Mouse (Mus musculus): ENCODE data around the gene Crmp1. TPM values are rescaled to one million over a fixed set of nuclear protein-coding genes. Genes with fewer than 3 reads are reported as not detected.

The Crmp1 gene
- total RNA-seq, 2 experiments from 2014 or later, result 186 to 190 TPM

DNA sequence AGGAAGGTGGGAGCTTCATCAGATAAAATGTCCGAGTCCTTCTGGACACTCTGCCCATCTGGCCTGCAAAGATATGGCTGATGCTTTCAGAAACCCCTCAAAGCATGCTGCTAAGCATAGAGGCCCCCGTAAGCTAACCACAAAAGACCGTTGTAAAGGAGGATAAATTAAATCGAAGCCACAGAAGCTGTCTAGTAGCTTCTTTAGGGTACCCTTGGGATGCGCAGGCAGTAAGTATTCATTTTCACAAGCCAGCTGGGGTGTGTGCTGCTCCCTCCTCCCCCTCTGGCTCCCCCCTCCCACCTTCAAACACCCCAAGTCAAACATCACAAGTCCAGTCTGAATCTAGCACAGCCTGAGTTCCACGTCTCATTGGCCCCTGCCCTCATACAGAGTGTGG is 27.1 kb upstream of the Crmp1 start:
- intact Hi-C loops (cut with DNase I), result no loop called here
- TF ChIP-seq CTCF (IDR thresholded peaks at IDR 0.05), result no peak
- Histone ChIP-seq H3K4me3 (no peak overlapping the region), H3K27ac (no peak overlapping the region)
- no peak for DNase-seq (ENCODE audit: extremely low spot score in 1 of 2, low spot score in 2 of 2)

DNA sequence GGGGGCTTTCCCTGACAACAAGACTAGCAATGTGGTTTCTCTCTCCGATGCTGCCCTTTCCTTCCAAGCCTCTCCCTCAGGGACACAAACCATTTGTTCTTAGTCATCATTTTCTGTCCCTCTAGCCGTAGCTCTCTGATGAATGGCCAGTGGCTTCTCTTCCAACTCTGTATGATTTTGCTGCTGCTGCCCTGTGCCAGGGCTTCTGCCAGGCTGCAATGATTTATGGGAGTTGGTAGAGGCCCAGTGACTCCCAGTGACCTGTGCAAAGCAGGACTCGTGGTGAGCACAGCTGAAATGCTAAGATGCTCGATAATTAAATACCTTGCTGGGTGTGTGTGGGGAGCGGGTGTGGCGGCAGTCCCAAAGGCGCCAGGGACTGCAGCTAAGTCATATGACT is 26.5 kb upstream of the Crmp1 start:
- DNase-seq (ENCODE audit: extremely low spot score in 1 of 2, low spot score in 2 of 2), result no peak
- no peak overlapping the region for H3K27ac ChIP-seq
- intact Hi-C loops (cut with DNase I), result no loop called here
- no peak overlapping the region for H3K4me3 ChIP-seq
- no peak for TF ChIP-seq CTCF (IDR thresholded peaks at IDR 0.05)

DNA sequence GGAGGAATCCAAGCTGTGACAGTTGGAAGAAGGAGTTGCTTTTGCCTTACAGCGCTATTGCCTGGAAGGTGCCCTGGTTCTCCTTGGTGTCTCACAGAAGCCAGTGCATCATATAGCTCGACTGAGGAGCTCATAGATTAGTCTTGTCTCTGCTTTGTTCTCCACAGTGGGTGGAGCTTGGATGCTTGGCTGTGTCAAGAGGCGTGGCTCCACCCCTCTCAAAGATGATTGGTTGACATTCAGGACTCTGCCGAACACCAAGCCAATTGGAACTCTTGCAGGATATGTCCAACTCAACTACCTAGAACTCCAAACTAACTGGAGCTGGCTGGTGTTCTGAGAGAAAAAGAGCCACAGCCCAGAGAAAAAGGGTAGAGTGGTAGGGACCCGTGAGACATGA is 22.1 kb upstream of the Crmp1 start:
- no peak overlapping the region for H3K27ac ChIP-seq
- intact Hi-C loops (cut with DNase I), result loop anchor here (1.0 kb wide), 1 partner anchor 42 kb away; no protein-coding TSS in a partner anchor
- no peak for TF ChIP-seq CTCF (IDR thresholded peaks at IDR 0.05)
- no peak for DNase-seq (ENCODE audit: extremely low spot score in 1 of 2, low spot score in 2 of 2)
- H3K4me3 ChIP-seq, result no peak overlapping the region

DNA sequence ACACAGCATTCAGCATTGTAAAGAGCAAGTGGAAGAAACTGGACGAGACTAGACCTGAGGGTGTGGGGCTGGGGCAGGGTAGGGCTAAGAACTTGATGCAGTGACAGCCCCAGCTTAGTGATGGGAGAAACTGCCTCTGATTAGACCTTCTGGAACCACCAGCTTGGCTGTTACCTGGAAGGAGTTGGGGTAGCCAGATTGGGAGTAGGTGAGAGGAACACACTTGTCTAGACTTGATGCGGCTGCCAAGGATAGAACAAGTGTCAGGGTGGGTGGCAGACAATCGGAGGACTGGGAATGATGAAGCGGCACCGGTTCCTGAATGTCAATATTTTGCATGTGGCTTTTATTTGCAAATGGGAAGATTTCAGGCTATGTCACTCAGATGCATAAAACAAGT is 21.2 kb upstream of the Crmp1 start:
- no peak overlapping the region for H3K27ac ChIP-seq
- DNase-seq (ENCODE audit: extremely low spot score in 1 of 2, low spot score in 2 of 2), result no peak
- TF ChIP-seq CTCF (IDR thresholded peaks at IDR 0.05), result no peak
- intact Hi-C loops (cut with DNase I), result loop anchor here (1.0 kb wide), 1 partner anchor 43 kb away; no protein-coding TSS in a partner anchor
- no peak overlapping the region for H3K4me3 ChIP-seq

DNA sequence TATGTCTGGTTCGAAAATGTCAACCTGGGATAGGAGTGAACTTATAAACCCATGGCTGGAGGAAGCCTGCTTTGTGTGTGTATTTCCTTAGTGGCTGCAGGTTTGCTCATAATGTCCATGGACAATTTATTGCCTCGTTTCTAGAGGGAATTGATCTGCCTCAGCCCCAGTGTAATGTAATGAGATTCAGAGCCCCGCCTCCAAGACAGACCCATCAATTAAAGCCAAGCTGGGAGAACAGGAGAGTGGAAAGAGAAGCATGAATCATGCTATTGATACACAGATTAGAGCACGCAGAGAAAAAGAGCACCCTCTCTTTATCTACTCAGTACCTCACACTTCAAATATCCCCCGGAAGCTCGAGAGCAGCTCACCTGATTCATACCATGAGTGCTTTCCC is 20.2 kb upstream of the Crmp1 start:
- no peak overlapping the region for H3K27ac ChIP-seq
- no peak for DNase-seq (ENCODE audit: extremely low spot score in 1 of 2, low spot score in 2 of 2)
- no peak overlapping the region for H3K4me3 ChIP-seq
- TF ChIP-seq CTCF (IDR thresholded peaks at IDR 0.05), result no peak
- intact Hi-C loops (cut with DNase I), result no loop called here

DNA sequence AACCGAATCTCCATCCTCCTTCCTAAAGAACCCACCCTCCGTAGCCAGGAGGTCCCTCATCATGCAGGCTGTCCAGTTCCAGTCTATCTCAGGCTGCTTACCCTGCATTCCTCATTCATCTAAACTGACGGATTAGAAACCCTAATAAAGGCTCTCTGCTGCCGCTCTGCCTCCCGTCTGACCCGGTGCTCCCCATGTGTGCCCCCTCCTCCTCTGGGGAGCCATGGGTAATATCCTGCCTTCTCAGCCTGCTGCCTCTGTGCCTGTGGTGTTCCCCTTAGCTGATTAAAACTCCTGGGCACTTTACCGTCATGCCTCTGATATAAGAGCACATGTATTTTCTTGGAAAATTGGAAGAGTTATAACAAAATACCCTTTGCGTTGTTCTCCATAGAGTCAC is 19.4 kb upstream of the Crmp1 start:
- TF ChIP-seq CTCF (IDR thresholded peaks at IDR 0.05), result no peak
- no peak for DNase-seq (ENCODE audit: extremely low spot score in 1 of 2, low spot score in 2 of 2)
- H3K4me3 ChIP-seq, result no peak overlapping the region
- intact Hi-C loops (cut with DNase I), result no loop called here
- H3K27ac ChIP-seq, result no peak overlapping the region

DNA sequence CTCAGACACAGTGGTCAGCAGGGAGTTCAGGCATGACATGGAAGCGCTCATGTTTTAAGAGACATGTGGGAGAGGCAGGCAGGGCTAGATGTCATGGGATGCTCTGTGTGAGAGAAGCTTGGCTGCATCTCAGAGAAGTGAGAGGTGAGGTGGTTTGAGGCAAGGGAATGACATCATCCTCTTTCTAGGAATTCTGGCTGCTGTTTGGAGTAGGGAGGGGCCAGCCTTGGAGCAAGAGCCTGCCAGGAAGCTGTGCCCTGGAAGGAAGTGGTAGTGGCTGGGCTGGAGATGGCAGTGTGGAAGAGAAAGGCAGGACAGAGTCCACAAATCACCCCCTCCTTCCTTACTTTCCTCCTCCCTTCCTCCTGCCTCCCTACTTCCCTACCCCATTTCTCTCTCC is 16.0 kb upstream of the Crmp1 start:
- DNase-seq (ENCODE audit: extremely low spot score in 1 of 2, low spot score in 2 of 2), result no peak
- Histone ChIP-seq H3K4me3 (no peak overlapping the region), H3K27ac (no peak overlapping the region)
- intact Hi-C loops (cut with DNase I), result no loop called here
- TF ChIP-seq CTCF (IDR thresholded peaks at IDR 0.05), result no peak

DNA sequence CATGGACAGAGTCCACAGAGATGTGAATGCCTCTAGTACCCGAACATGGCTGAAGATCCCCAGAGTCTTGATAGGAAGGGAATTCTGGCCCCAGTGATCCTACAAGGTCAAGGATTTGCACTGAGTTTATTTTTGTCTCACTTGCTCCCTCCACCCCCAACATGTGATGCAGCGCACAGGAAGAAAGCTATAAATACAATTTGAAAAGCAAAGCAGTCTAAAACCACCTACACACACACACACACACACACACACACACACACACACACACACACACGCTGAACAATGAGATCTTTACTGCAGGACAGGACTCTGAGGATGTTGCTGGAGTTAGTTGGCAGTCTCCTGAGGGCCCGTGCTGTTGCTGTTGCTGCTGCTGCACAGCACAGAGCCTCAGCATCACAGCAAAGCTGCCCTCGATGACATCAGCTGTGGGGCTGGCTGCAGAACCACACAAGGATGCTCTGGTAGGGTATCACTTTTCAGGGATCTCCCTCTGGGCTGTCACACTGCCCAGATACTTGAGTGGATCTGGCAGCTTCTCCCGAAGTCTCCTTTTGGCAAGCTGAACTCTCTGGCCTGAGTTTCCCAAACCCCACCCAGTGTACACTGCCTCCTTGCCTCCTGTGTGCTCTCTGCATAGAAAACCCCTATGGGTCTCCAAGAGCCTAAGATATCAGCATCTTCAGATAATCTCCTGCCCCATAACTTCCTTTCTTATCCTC is 13.6 kb upstream of the Crmp1 start:
- TF ChIP-seq CTCF (IDR thresholded peaks at IDR 0.05), result no peak
- Histone ChIP-seq H3K27ac (peak overlapping the region; percentile 64), H3K4me3 (no peak overlapping the region)
- intact Hi-C loops (cut with DNase I), result no loop called here
- DNase-seq (ENCODE audit: extremely low spot score in 1 of 2, low spot score in 2 of 2), result peak in 1 of 2 experiments; percentile 21

DNA sequence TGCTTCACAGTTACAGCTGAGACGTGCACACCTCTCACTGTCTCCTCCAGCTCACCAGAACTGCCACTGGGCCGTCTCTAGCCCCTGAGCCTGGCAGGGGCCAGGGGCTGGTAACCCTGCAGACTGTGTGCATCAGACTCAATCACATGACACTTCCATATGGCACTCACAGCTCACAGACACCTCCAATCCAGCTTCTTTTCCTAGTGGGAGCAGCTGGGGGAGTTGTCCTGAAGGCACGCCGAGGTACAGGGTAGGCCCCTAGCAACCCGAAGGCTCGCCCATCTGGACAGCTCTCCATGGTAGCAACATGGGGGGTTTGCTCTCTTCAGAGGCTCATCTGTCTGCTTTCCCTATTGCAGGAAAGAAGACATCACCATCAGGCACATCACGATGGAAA is 12.8 kb upstream of the Crmp1 start:
- Histone ChIP-seq H3K27ac (peak overlapping the region; percentile 64), H3K4me3 (no peak overlapping the region)
- no peak for TF ChIP-seq CTCF (IDR thresholded peaks at IDR 0.05)
- intact Hi-C loops (cut with DNase I), result no loop called here
- no peak for DNase-seq (ENCODE audit: extremely low spot score in 1 of 2, low spot score in 2 of 2)

DNA sequence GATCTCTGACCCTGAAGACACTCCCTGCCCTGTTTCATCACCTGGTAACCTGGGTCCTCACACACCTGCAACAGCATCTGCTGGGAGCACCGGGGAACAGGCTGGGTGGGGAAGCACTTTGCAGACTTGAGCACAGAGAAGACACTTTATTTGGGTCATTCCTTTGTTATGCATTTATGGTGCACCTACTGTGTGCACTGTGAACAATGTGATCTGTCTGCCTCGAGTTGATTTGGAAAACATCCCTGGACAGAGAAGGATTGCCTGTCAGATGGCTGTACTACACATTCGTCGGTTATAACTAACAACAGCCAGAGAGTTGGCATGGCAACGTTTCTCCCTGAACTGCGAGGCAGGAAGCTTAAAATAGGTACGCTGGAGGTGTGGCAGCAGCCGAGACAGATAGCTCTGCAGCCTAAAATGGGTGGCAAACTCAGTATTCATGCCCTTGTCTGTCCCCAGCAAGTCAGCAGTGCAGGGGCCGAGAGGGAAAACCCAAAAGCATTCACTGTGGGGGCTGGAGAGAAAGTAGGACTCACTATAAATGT is 8.7 kb upstream of the Crmp1 start:
- DNase-seq (ENCODE audit: extremely low spot score in 1 of 2, low spot score in 2 of 2), result peak; percentile 64
- H3K4me3 ChIP-seq, result no peak overlapping the region
- no peak for TF ChIP-seq CTCF (IDR thresholded peaks at IDR 0.05)
- peak overlapping the region; percentile 55 for H3K27ac ChIP-seq
- intact Hi-C loops (cut with DNase I), result no loop called here

DNA sequence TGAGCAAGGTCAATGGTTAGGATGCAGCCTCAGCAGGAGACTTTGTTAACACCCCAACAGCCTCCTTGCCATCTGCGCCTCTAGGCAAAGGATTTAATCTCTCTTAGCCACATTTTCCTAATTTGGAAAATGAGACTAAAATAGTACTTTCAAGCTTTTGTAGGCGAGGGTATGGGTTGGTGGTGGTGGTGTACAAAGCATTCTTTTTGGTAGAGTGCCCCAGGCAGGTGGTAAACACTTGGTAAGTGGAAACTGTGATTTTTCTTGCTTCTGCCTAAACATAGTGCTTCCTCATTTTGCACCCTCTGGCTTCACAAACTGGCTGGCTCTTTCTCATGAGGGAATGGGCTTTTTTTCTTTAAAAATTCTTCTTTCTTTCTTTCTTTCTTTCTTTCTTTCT is 3.1 kb upstream of the Crmp1 start:
- no peak for DNase-seq (ENCODE audit: extremely low spot score in 1 of 2, low spot score in 2 of 2)
- intact Hi-C loops (cut with DNase I), result no loop called here
- TF ChIP-seq CTCF (IDR thresholded peaks at IDR 0.05), result no peak; the same call in 1 of the 2 replicates
- H3K4me3 ChIP-seq, result no peak overlapping the region
- H3K27ac ChIP-seq, result no peak overlapping the region

DNA sequence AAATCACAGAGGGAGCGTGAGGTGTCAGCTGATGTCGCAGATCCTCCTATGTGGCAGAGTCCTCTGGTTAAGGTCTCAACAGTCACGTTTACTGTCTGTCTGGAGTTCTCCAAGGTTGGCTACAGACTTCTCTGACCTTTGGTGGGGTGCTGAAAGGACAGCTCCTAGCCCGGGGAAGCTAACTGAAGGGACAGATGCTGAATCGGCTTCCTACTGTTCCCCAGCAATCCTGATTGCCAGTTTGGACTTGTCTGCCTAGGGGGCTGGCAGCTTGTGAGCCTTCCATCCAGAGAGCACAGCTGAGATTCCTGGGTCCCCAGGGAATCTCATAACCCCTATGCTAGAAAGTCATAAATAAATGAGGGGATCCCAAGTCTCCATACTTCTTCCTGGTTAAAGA is 1.2 kb upstream of the Crmp1 start:
- Histone ChIP-seq H3K27ac (no peak overlapping the region), H3K4me3 (no peak overlapping the region)
- no peak for TF ChIP-seq CTCF (IDR thresholded peaks at IDR 0.05)
- intact Hi-C loops (cut with DNase I), result loop anchor here (5.0 kb wide), 1 partner anchor 97 kb away; the partner anchor contains the start of genes Evc and Evc2
- DNase-seq (ENCODE audit: extremely low spot score in 1 of 2, low spot score in 2 of 2), result no peak

DNA sequence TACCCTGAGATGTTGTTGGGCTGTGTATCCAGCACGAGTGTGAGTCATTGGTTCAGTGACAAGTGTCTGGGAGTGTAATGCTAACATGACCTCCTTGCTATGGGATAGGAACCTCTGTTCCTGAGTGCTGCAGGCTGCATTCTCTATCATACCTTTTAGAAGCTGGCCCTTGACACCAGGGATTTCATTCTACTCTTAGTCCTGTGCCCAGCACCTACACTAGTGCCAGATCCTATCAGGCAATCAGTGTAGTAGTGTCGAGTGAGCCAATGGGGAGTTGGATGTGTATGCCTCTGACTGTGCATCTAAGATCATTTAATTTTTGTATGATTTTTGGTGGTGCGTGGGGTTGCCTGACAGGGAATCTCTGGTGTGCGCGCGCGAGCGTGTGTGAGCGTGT is 516 bp upstream of the Crmp1 start:
- Histone ChIP-seq H3K4me3 (peak overlapping the region; percentile 83), H3K27ac (peak overlapping the region; percentile 70)
- no peak for DNase-seq (ENCODE audit: extremely low spot score in 1 of 2, low spot score in 2 of 2)
- intact Hi-C loops (cut with DNase I), result loop anchor here (5.0 kb wide), 1 partner anchor 96 kb away; the partner anchor contains the start of genes Evc and Evc2
- no peak for TF ChIP-seq CTCF (IDR thresholded peaks at IDR 0.05)

Data from left cerebral cortex, adult 2 months (tissue).